Mouse (Mus musculus) stomach, postnatal 0 days (tissue): ENCODE results near the gene Sox12.

ENCODE experiments used
- CTCF ChIP-seq: IDR thresholded peaks from 2 replicates; pipeline ENCODE4 v1.5.1; 2016; ENCODE audit warnings: antibody characterized with exemption, low read depth, mild to moderate bottlenecking, moderate library complexity
- EP300 ChIP-seq: optimal IDR thresholded peaks from 2 replicates; pipeline ENCODE3; 2016; ENCODE audit warnings: antibody characterized with exemption

DNA sequence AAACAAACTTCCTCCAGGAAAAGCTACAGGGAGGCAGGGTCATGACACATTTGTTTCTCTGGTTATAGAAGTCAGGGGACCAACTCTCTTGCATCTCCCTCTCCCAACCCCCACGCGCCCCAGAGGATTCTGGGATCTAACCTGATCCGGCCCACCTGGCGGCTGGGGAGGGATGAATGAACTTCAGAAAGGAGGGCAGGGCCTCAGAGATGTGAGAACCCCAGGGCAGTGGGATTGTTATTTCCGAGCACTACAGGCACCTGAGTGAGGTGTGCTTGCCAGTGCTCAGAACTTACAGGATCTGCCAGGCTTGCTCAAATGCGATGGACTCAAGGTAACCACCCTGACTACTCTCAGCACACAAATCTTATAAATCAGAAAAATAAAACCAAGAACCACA, 52.5 kb downstream of the Sox12 start:
- no peak for TF ChIP-seq CTCF
- TF ChIP-seq EP300: no peak
